Mouse (Mus musculus) ovary, adult 18-20 months (tissue): Measurements from ENCODE around the gene Zfp980.
"Not testable (repeated sequence)": the region's sequence is repeated elsewhere in the genome, so short reads cannot be mapped to it uniquely, and the experiment has no call there.

Experiments
- DNase-seq: peaks from one replicate; pipeline ENCODE4 v3.0.0; 2022; ENCODE audit warnings: low spot score, mixed read lengths

The Zfp980 gene

GRCm38 (mm10) chr4:145670385-145670784 lies at the start of gene Zfp980:
Gene Zfp980 (plus strand): TSS chr4:145670685.
- DNase-seq = not testable (repeated sequence)

DNA sequence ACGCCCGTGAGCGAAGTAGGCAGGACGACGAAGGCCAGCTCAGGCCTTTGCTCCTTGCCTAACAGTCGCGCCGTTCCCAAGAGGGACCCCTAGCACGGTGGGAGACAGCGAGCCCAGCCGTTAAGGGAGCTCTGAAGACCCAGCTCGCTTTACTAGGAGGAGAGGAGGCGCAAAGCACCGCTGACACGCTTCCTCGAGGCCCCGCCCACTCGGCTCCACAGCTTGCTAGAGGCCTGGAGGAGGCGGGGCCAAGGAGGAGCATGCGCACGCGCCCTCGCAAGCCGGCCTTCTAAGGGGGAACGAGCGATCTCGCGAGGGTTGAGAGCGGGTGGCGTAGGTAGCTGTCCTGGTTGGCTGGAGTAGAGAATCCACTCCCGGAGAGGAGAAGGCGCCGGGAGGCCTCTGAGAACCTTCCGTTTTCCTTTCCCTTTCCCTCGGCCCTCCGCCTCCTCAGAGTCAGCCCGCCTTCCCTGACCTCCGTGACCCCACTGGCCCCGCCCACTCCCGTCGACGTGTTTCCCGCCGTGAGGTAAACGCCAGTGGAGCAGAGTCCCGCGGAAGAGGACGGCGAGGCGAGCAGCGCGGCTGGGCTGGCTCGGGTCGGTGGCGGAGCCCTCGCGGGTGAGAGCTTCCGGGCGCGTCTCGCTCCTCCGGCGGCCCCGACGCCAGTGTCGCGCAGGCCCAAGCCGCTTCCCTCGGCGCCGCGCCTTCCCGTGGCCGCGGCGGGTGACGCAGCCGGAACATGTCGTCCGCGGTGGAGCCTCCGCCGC lies 29.9 kb upstream of the Zfp980 start:
- not testable (repeated sequence) for DNase-seq

- DNase-seq = not testable (repeated sequence)
Observed at GRCm38 (mm10) chr4:145674286-145674780, 3.8 kb downstream of the Zfp980 start.

- not testable (repeated sequence) for DNase-seq
Observed at GRCm38 (mm10) chr4:145680217-145680616, 9.7 kb downstream of the Zfp980 start.

- not testable (repeated sequence) for DNase-seq
Observed at GRCm38 (mm10) chr4:145680672-145681387, 10.3 kb downstream of the Zfp980 start.

GRCm38 (mm10) chr4:145682021-145682420 lies 11.5 kb downstream of the Zfp980 start:
- not testable (repeated sequence) for DNase-seq

DNA sequence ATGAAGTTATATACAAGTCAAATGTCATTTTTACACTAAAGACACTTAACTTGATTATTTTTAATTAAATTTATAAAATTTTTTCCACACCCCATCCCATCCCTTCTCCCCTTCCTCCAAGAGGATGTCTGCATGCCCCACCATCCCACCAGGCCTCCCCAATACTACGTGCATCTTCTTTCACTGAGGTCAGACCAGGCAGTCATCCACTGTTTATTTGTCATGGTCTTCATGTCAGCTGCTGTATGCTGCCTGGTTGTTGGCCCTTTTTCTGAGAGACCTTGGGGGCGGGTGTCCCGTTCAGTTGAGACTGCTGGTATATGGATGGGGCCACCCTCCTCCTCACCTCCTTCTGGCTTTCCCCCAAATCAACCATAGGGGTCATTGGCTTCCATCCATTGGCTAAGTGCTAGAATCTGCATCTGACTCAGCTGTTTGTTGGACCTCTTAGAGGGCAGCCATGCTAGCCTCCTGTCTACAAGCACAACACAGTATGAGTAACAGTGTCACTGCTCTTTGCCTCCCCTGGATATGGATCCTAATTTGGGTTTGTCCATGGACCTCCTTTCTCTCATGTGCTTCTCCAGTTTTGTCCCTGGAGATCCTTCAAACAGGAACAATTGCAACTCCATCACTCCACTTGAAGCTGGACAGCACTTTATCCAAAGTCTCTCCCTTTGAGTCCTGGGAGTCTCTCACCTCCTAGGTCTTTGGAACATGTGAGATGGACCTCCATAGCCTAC lies 12.7 kb downstream of the Zfp980 start:
- not testable (repeated sequence) for DNase-seq

DNA sequence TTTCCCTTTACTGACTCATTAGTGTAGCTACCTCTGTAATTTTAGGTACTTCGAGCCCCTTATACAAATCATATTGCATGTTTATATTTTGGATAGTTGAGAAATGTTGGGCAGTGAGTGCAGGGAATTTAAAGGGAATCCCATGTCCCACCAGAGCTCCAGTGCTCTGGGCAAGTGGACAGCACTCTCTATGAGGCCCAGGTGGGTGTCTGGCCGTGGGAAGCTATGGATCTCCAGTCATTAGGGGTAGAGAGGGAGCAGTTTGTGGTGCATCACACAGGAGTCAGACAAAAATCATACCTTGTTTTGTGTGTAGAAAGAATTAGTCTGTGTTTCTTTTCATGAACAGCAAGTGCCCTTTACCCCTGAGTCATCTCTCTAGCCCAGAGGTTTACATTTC lies 15.6 kb downstream of the Zfp980 start:
- DNase-seq = not testable (repeated sequence)

GRCm38 (mm10) chr4:145744935-145745644 lies 74.6 kb downstream of the Zfp980 start:
- DNase-seq = not testable (repeated sequence)

DNA sequence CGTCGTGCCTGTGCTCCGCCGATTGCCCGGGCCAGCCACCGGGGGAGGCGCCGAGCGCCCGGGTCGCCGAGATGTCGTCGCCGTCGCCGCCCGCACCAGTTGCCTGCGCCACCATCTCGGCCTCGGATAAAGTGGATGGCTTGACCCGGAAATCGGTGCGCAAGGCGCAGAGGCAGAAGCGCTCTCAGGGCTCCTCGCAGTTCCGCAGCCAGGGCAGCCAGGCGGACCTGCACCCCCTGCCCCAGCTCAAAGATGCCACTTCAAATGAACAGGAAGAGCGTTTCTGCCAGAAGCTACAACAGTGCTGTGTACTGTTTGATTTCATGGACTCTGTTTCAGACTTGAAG lies 75.1 kb downstream of the Zfp980 start:
- DNase-seq = not testable (repeated sequence)
